Mouse (Mus musculus) MEL (cell line): Measurements from ENCODE around the gene Plxna3. TPM values are rescaled to one million over a fixed set of nuclear protein-coding genes. Genes with fewer than 3 reads are reported as not detected.

Experiments
- DNase-seq: peaks from one replicate; pipeline ENCODE4 v3.0.0; 2011; ENCODE audit warnings: low read depth, low spot score
- H3K27ac ChIP-seq: 2 replicates; pipeline ENCODE4 v1.5.1; 2012; ENCODE audit warnings: low read depth, mild to moderate bottlenecking, control low read depth, low read length, moderate library complexity; ENCODE audit not compliant: control insufficient read depth
- H3K27me3 ChIP-seq, 2 experiments: fragments of 150-350 bp in 1 of 2; sonication (generic) in 1 of 2; 2 replicates each; pipeline ENCODE4 v1.6.1; 2012; ENCODE audit warnings: low read length in 2 of 2, mild to moderate bottlenecking in 2 of 2, improper control_type of control experiment in 1 of 2, moderate library complexity in 1 of 2; ENCODE audit not compliant: insufficient read depth in 2 of 2, control insufficient read depth in 1 of 2
- H3K36me3 ChIP-seq, 2 experiments: 2 replicates each; pipeline ENCODE4 v1.6.1; 2012 to 2014; ENCODE audit warnings: low read length in 2 of 2, improper control_type of control experiment in 1 of 2, inconsistent platforms in 1 of 2, mild to moderate bottlenecking in 1 of 2; ENCODE audit not compliant: insufficient read depth in 2 of 2, control insufficient read depth in 1 of 2
- H3K4me1 ChIP-seq, 2 experiments: fragments of 150-350 bp in 1 of 2; sonication (generic) in 1 of 2; 2 replicates each; pipeline ENCODE4 v1.6.1; 2012; ENCODE audit warnings: low read length in 2 of 2, improper control_type of control experiment in 1 of 2, mild to moderate bottlenecking in 1 of 2; ENCODE audit not compliant: insufficient read depth in 2 of 2, control insufficient read depth in 1 of 2
- H3K4me3 ChIP-seq, 2 experiments: fragments of 150-350 bp in 1 of 2; sonication (generic) in 1 of 2; 2 replicates each; pipeline ENCODE4 v1.5.1; 2012; ENCODE audit warnings: low read depth in 2 of 2, low read length in 2 of 2, mild to moderate bottlenecking in 2 of 2, moderate library complexity in 2 of 2, control low read depth in 1 of 2, improper control_type of control experiment in 1 of 2; ENCODE audit not compliant: control insufficient read depth in 1 of 2, insufficient read depth in 1 of 2
- H3K79me2 ChIP-seq: 2 replicates; pipeline ENCODE4 v1.6.1; 2012; ENCODE audit warnings: mild to moderate bottlenecking, low read length, moderate library complexity; ENCODE audit not compliant: control insufficient read depth, poor library complexity, insufficient read depth
- H3K9ac ChIP-seq: 2 replicates; pipeline ENCODE4 v1.6.1; 2012; ENCODE audit warnings: low read depth, mild to moderate bottlenecking, control low read depth, low read length, moderate library complexity; ENCODE audit not compliant: control insufficient read depth, poor library complexity, severe bottlenecking
- H3K9me3 ChIP-seq: fragments of 150-350 bp; sonication (generic); replicated peaks from 2 replicates; pipeline ENCODE4 v1.6.1; 2012; ENCODE audit warnings: mild to moderate bottlenecking, low read length, improper control_type of control experiment, moderate library complexity; ENCODE audit not compliant: insufficient read depth
- CHD1 ChIP-seq: IDR thresholded peaks from 2 replicates; pipeline ENCODE4 v1.6.1; 2012; ENCODE audit warnings: low read depth, mild to moderate bottlenecking, inconsistent platforms, low read length, improper control_type of control experiment
- CHD2 ChIP-seq: IDR thresholded peaks from 2 replicates; pipeline ENCODE4 v1.6.1; 2011; ENCODE audit warnings: low read length, improper control_type of control experiment
- CTCF ChIP-seq, 3 experiments: IDR thresholded peaks in 2 of 3; conservative IDR thresholded peaks in 1 of 3; 2 replicates each; pipeline ENCODE4 v1.5.1; 2011 to 2012; ENCODE audit warnings: low read length in 3 of 3, low read depth in 2 of 3, mild to moderate bottlenecking in 2 of 3, improper control_type of control experiment in 1 of 3, inconsistent platforms in 1 of 3, mixed read lengths in 1 of 3, moderate library complexity in 1 of 3; ENCODE audit not compliant: control insufficient read depth in 1 of 3, insufficient read depth in 1 of 3, poor library complexity in 1 of 3, severe bottlenecking in 1 of 3
- E2F4 ChIP-seq: IDR thresholded peaks from 2 replicates; pipeline ENCODE4 v1.6.1; 2011; ENCODE audit warnings: low read depth, low read length, improper control_type of control experiment, borderline replicate concordance
- ELF1 ChIP-seq: IDR thresholded peaks from 2 replicates; pipeline ENCODE4 v1.6.1; 2014; ENCODE audit warnings: low read depth, mild to moderate bottlenecking, inconsistent platforms, low read length, improper control_type of control experiment, moderate library complexity
- EP300 ChIP-seq, 2 experiments: IDR thresholded peaks; 2 replicates each; pipeline ENCODE4 v1.6.1; 2011; ENCODE audit warnings: improper control_type of control experiment in 2 of 2, low read length in 2 of 2, low read depth in 1 of 2, mild to moderate bottlenecking in 1 of 2
- ETS1 ChIP-seq: IDR thresholded peaks from 2 replicates; pipeline ENCODE4 v1.6.1; 2012; ENCODE audit warnings: low read depth, mild to moderate bottlenecking, inconsistent platforms, low read length, improper control_type of control experiment, moderate library complexity
- GABPA ChIP-seq: IDR thresholded peaks from 2 replicates; pipeline ENCODE4 v1.6.1; 2012; ENCODE audit warnings: low read depth, mild to moderate bottlenecking, inconsistent platforms, low read length, improper control_type of control experiment, moderate library complexity
- GATA1 ChIP-seq: IDR thresholded peaks from 2 replicates; pipeline ENCODE4 v1.6.1; 2011; ENCODE audit warnings: low read depth, low read length, improper control_type of control experiment
- HCFC1 ChIP-seq: IDR thresholded peaks from 2 replicates; pipeline ENCODE4 v1.6.1; 2012; ENCODE audit warnings: low read depth, mild to moderate bottlenecking, inconsistent platforms, low read length, improper control_type of control experiment, moderate library complexity
- JUND ChIP-seq: IDR thresholded peaks from 2 replicates; pipeline ENCODE4 v1.6.1; 2011; ENCODE audit warnings: low read depth, mild to moderate bottlenecking, improper control_type of control experiment, low read length
- KAT2A ChIP-seq: conservative IDR thresholded peaks from 2 replicates; pipeline ENCODE4 v1.6.1; 2012; ENCODE audit warnings: low read depth, low read length, improper control_type of control experiment, inconsistent platforms
- MAFK ChIP-seq: IDR thresholded peaks from 2 replicates; pipeline ENCODE4 v1.6.1; 2011; ENCODE audit warnings: low read depth, mild to moderate bottlenecking, low read length, improper control_type of control experiment, borderline replicate concordance
- MAX ChIP-seq: IDR thresholded peaks from 2 replicates; pipeline ENCODE4 v1.6.1; 2011; ENCODE audit warnings: low read length, improper control_type of control experiment
- MAZ ChIP-seq: IDR thresholded peaks from 2 replicates; pipeline ENCODE4 v1.6.1; 2012; ENCODE audit warnings: low read depth, mild to moderate bottlenecking, inconsistent platforms, low read length, improper control_type of control experiment
- MEF2A ChIP-seq: IDR thresholded peaks from 2 replicates; pipeline ENCODE4 v1.6.1; 2014; ENCODE audit warnings: low read depth, mild to moderate bottlenecking, inconsistent platforms, low read length, improper control_type of control experiment; ENCODE audit not compliant: poor library complexity, insufficient replicate concordance, severe bottlenecking; ENCODE audit errors: extremely low read depth
- MXI1 ChIP-seq: IDR thresholded peaks from 2 replicates; pipeline ENCODE4 v1.6.1; 2011; ENCODE audit warnings: mild to moderate bottlenecking, low read depth, low read length, improper control_type of control experiment
- MYC ChIP-seq: IDR thresholded peaks from 2 replicates; pipeline ENCODE4 v1.6.1; 2011; ENCODE audit warnings: low read depth, mild to moderate bottlenecking, low read length, improper control_type of control experiment, moderate library complexity
- NELFE ChIP-seq: IDR thresholded peaks from 2 replicates; pipeline ENCODE4 v1.6.1; 2011; ENCODE audit warnings: low read depth, low read length, improper control_type of control experiment
- NRF1 ChIP-seq: IDR thresholded peaks from 2 replicates; pipeline ENCODE4 v1.6.1; 2014; ENCODE audit warnings: low read depth, mild to moderate bottlenecking, inconsistent platforms, low read length, improper control_type of control experiment, moderate library complexity; ENCODE audit not compliant: poor library complexity, insufficient read depth, severe bottlenecking
- POLR2A ChIP-seq, 2 experiments: IDR thresholded peaks; 2 replicates each; pipeline ENCODE4 v1.6.1; 2011 to 2012; ENCODE audit warnings: low read length in 2 of 2, mild to moderate bottlenecking in 2 of 2, control low read depth in 1 of 2, improper control_type of control experiment in 1 of 2, low read depth in 1 of 2, moderate library complexity in 1 of 2; ENCODE audit not compliant: control insufficient read depth in 1 of 2, insufficient read depth in 1 of 2, poor library complexity in 1 of 2
- POLR2AphosphoS2 ChIP-seq: IDR thresholded peaks from 2 replicates; pipeline ENCODE4 v1.6.1; 2011; ENCODE audit warnings: low read length, improper control_type of control experiment
- POLR2AphosphoS5 ChIP-seq: IDR thresholded peaks from 2 replicates; pipeline ENCODE4 v1.6.1; 2012; ENCODE audit warnings: low read depth, borderline replicate concordance, mild to moderate bottlenecking, inconsistent platforms, low read length, moderate library complexity, mixed read lengths
- RAD21 ChIP-seq: IDR thresholded peaks from 2 replicates; pipeline ENCODE4 v1.6.1; 2011; ENCODE audit warnings: mild to moderate bottlenecking, low read depth, low read length, improper control_type of control experiment
- RCOR1 ChIP-seq: IDR thresholded peaks from 2 replicates; pipeline ENCODE4 v1.6.1; 2012; ENCODE audit warnings: low read depth, mild to moderate bottlenecking, inconsistent platforms, low read length, improper control_type of control experiment
- SIN3A ChIP-seq: IDR thresholded peaks from 2 replicates; pipeline ENCODE4 v1.6.1; 2012; ENCODE audit warnings: low read length, improper control_type of control experiment, inconsistent platforms
- SMC3 ChIP-seq: IDR thresholded peaks from 2 replicates; pipeline ENCODE4 v1.6.1; 2011; ENCODE audit warnings: low read depth, low read length, improper control_type of control experiment
- TAL1 ChIP-seq: IDR thresholded peaks from 2 replicates; pipeline ENCODE4 v1.6.1; 2012; ENCODE audit warnings: mild to moderate bottlenecking, inconsistent platforms, low read length, moderate library complexity, mixed read lengths
- TBP ChIP-seq: IDR thresholded peaks from 2 replicates; pipeline ENCODE4 v1.8.0; 2011; ENCODE audit warnings: low read depth, low read length, improper control_type of control experiment
- TCF12 ChIP-seq: IDR thresholded peaks from 2 replicates; pipeline ENCODE4 v1.6.1; 2014; ENCODE audit warnings: low read depth, mild to moderate bottlenecking, inconsistent platforms, low read length, improper control_type of control experiment, moderate library complexity
- UBTF ChIP-seq: IDR thresholded peaks from 2 replicates; pipeline ENCODE4 v1.6.1; 2012; ENCODE audit warnings: low read depth, mild to moderate bottlenecking, inconsistent platforms, low read length, improper control_type of control experiment, moderate library complexity, borderline replicate concordance; ENCODE audit not compliant: insufficient read depth
- USF1 ChIP-seq: IDR thresholded peaks from 2 replicates; pipeline ENCODE4 v1.6.1; 2014; ENCODE audit warnings: low read depth, mild to moderate bottlenecking, inconsistent platforms, low read length, improper control_type of control experiment, moderate library complexity
- USF2 ChIP-seq, 2 experiments: IDR thresholded peaks; 2 replicates each; pipeline ENCODE4 v1.6.1; 2011 to 2012; ENCODE audit warnings: improper control_type of control experiment in 2 of 2, low read length in 2 of 2, borderline replicate concordance in 1 of 2, inconsistent platforms in 1 of 2, low read depth in 1 of 2, mild to moderate bottlenecking in 1 of 2; ENCODE audit not compliant: insufficient read depth in 1 of 2
- ZC3H11A ChIP-seq: IDR thresholded peaks from 2 replicates; pipeline ENCODE4 v1.6.1; 2012; ENCODE audit warnings: low read depth, mild to moderate bottlenecking, inconsistent platforms, low read length, improper control_type of control experiment
- ZKSCAN1 ChIP-seq: IDR thresholded peaks from 2 replicates; pipeline ENCODE4 v1.6.1; 2012; ENCODE audit warnings: low read depth, mild to moderate bottlenecking, inconsistent platforms, low read length, improper control_type of control experiment, moderate library complexity
- ZMIZ1 ChIP-seq: IDR thresholded peaks from 2 replicates; pipeline ENCODE4 v1.6.1; 2012; ENCODE audit warnings: low read depth, mild to moderate bottlenecking, inconsistent platforms, low read length, improper control_type of control experiment, moderate library complexity
- ZNF384 ChIP-seq: IDR thresholded peaks from 2 replicates; pipeline ENCODE4 v1.6.1; 2012; ENCODE audit warnings: low read depth, mild to moderate bottlenecking, inconsistent platforms, low read length, improper control_type of control experiment
- polyA plus RNA-seq, 2 experiments: library from polyadenylated mRNA; stranded (reverse) in 1 of 2; unstranded in 1 of 2; fragments of >175 nt in 1 of 2; fragments of >200 nt in 1 of 2; gene quantifications; 2 replicates each; pipeline versions ENCODE4 v1.2.1 to v1.2.4; 2012; ENCODE audit warnings: low replicate concordance in 2 of 2, low read depth in 1 of 2; ENCODE audit not compliant: insufficient read length in 2 of 2, insufficient read depth in 1 of 2, missing spikeins in 1 of 2
- total RNA-seq: library from RNA; depleted of rRNA; stranded (reverse); fragments of 300-350 nt; gene quantifications from 2 replicates; pipeline ENCODE4 v1.2.3, GENCODE M21; 2012; rRNA removed

Gene Plxna3
- 7.3 and 8.3 TPM in 2 replicates for total RNA-seq
- 10 to 100 TPM in 1 of 2 experiments, not detected in 1; 13.7 TPM for polyA plus RNA-seq

- Histone ChIP-seq H3K27ac (peak within 1 kb of the TSS; percentile 68), H3K4me3 (peak within 1 kb of the TSS; percentile 61 to 70)
- TF ChIP-seq RCOR1, result no peak
- no peak for TF ChIP-seq MAX
- no peak for TF ChIP-seq POLR2AphosphoS5
- TF ChIP-seq GATA1, result no peak
- no peak for TF ChIP-seq USF1
- TF ChIP-seq MXI1, result peak; percentile 40; the same call in 1 of the 2 replicates
- no peak for TF ChIP-seq USF2 (IDR thresholded peaks at IDR 0.05; ENCODE audit: borderline replicate concordance in 1 of 2, insufficient read depth in 1 of 2, low read depth in 1 of 2, low read length in 2 of 2)
- peak; percentile 41; the same call in 1 of the 2 replicates for TF ChIP-seq NELFE
- TF ChIP-seq CHD1, result peak; percentile 98
- TF ChIP-seq ZKSCAN1, result no peak
- TF ChIP-seq MAZ, result no peak
- TF ChIP-seq MYC, result no peak
- peak; percentile 35; the same call in 1 of the 2 replicates for TF ChIP-seq SIN3A
- no peak for TF ChIP-seq NRF1
- no peak for TF ChIP-seq E2F4
- TF ChIP-seq ZNF384, result no peak
- no peak for TF ChIP-seq SMC3
- no peak for TF ChIP-seq UBTF
- TF ChIP-seq ELF1, result no peak
- peak; percentile 35 to 62; a peak in 1 of 4 replicates for TF ChIP-seq POLR2A (IDR thresholded peaks at IDR 0.05; ENCODE audit: control insufficient read depth in 1 of 2, insufficient read depth in 1 of 2, low read depth in 1 of 2, low read length in 2 of 2, poor library complexity in 1 of 2)
- no peak for TF ChIP-seq POLR2AphosphoS2
- no peak; a peak in 1 of 4 replicates for TF ChIP-seq EP300 (IDR thresholded peaks at IDR 0.05; ENCODE audit: low read depth in 1 of 2, low read length in 2 of 2)
- no peak for TF ChIP-seq JUND
- no peak for TF ChIP-seq ZC3H11A
- no peak for TF ChIP-seq CTCF (IDR thresholded peaks at IDR 0.05 in 2 of 3, conservative IDR thresholded peaks at IDR 0.05 in 1 of 3; ENCODE audit: control insufficient read depth in 1 of 3, insufficient read depth in 1 of 3, low read depth in 2 of 3, low read length in 3 of 3, poor library complexity in 1 of 3, severe bottlenecking in 1 of 3)
- no peak for TF ChIP-seq ZMIZ1
- peak; percentile 86 for TF ChIP-seq TBP
- no peak for TF ChIP-seq MEF2A
- no peak for TF ChIP-seq KAT2A
- peak; percentile 29; the same call in 1 of the 2 replicates for TF ChIP-seq TCF12
- TF ChIP-seq GABPA, result no peak
- TF ChIP-seq TAL1, result no peak
- no peak for TF ChIP-seq CHD2
- no peak for TF ChIP-seq ETS1
- no peak for TF ChIP-seq MAFK
- TF ChIP-seq HCFC1, result 0 out of 2 replicates have a peak, but pooled peaks have one; percentile 19
- TF ChIP-seq RAD21, result no peak
Measured at GRCm38 (mm10) chrX:74328725-74329161, at the start of gene Plxna3. Gene Plxna3 (plus strand): TSS chrX:74329066.

More at GRCm38 (mm10) chrX:74328725-74329161, at the start of gene Plxna3:
- H3K27me3 ChIP-seq, result no peaks in the 10 kb centered on the region
- peak; percentile 79 for DNase-seq
- H3K4me1 ChIP-seq, result peaks cover 5 to 13% of the 10 kb centered on the region in 2 experiments; a peak in 3 of 4 replicates
- no peaks in the 10 kb centered on the region for H3K9me3 ChIP-seq
- peaks cover 0 to 12% of the 10 kb centered on the region in 2 experiments; a peak in 2 of 4 replicates for H3K36me3 ChIP-seq
- H3K9ac ChIP-seq, result peak within 1 kb of the TSS; percentile 77
- H3K79me2 ChIP-seq, result peaks cover 7% of the 10 kb centered on the region
